Mouse (Mus musculus): ENCODE data around the gene Shc4.

DNA sequence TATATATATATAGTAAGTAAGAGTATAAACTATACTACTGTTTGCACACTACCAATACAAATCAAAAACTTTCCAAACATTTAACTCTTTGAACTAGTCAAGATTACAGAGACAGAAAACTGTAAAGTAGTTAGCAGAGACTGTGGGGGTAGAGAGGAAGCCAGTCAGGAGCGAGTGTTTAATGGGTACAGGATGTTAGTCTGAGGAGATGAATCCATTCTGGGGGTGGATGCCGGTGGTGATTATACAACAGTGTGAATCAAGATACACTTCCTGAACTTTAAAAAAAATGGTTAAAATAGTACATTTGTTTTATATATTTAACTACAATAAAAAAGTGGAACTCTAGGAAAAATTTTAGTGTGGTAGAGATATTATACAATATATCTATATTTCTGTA, 31.9 kb downstream of the Shc4 start:
- TF ChIP-seq CTCF (IDR thresholded peaks at IDR 0.05; ENCODE audit: low read depth) (no peak), EP300 (IDR thresholded peaks at IDR 0.05; ENCODE audit: low read depth) (no peak)

Measured in liver, embryonic 14.5 days (tissue).